Mouse (Mus musculus): Measurements from ENCODE around the gene Klhl7. TPM values are rescaled to one million over a fixed set of nuclear protein-coding genes. Genes with fewer than 3 reads are reported as not detected.

Gene Klhl7
- polyA plus RNA-seq, 1 experiment from 2014 or later, result 53.2 TPM

- H3K9ac ChIP-seq (ENCODE audit: low read depth, low read length), result no peak overlapping the region
- H3K27ac ChIP-seq (replicated peaks; ENCODE audit: low read depth, low read length), result no peak overlapping the region
- WGBS, result 66% methylated on average over 1 of the region's 1 CpGs
- DNase-seq (ENCODE audit: low spot score) (no peak), ATAC-seq (ENCODE audit: low read depth) (no peak)
- no peaks in the 10 kb centered on the region for H3K9me3 ChIP-seq (ENCODE audit: control insufficient read depth, low read length)
- H3K27me3 ChIP-seq (replicated peaks; ENCODE audit: control insufficient read depth, insufficient read depth, low read length), result no peaks in the 10 kb centered on the region
- H3K36me3 ChIP-seq (ENCODE audit: control insufficient read depth, insufficient read depth, low read length), result 0 out of 2 replicates have a peak, but pooled peaks cover 9% of the 10 kb centered on the region
- H3K4me2 ChIP-seq (ENCODE audit: low read depth, low read length), result no peak overlapping the region
- H3K4me3 ChIP-seq (ENCODE audit: low read depth, low read length), result no peak overlapping the region
- H3K4me1 ChIP-seq (ENCODE audit: control insufficient read depth, insufficient read depth, low read length), result no peaks in the 10 kb centered on the region
These were observed 25.7 kb downstream of the Klhl7 start for GRCm38 (mm10) chr5:24125910-24126636.

- Histone ChIP-seq H3K9ac (ENCODE audit: low read depth, low read length) (no peak overlapping the region), H3K4me3 (ENCODE audit: low read depth, low read length) (no peak overlapping the region), H3K4me2 (ENCODE audit: low read depth, low read length) (no peak overlapping the region), H3K27me3 (replicated peaks; ENCODE audit: control insufficient read depth, insufficient read depth, low read length) (no peaks in the 10 kb centered on the region), H3K36me3 (ENCODE audit: control insufficient read depth, insufficient read depth, low read length) (0 out of 2 replicates have a peak, but pooled peaks cover 9% of the 10 kb centered on the region), H3K4me1 (ENCODE audit: control insufficient read depth, insufficient read depth, low read length) (no peaks in the 10 kb centered on the region), H3K27ac (replicated peaks; ENCODE audit: low read depth, low read length) (no peak overlapping the region), H3K9me3 (ENCODE audit: control insufficient read depth, low read length) (no peaks in the 10 kb centered on the region)
- 76% methylated on average over 4 of the region's 4 CpGs for WGBS
- DNase-seq (ENCODE audit: low spot score), result no peak
- no peak for ATAC-seq (ENCODE audit: low read depth)
These were observed 26.6 kb downstream of the Klhl7 start for GRCm38 (mm10) chr5:24126967-24127366.

- no peak overlapping the region for H3K27ac ChIP-seq (replicated peaks; ENCODE audit: low read depth, low read length)
- 93% methylated on average over 5 of the region's 5 CpGs for WGBS
- H3K27me3 ChIP-seq (replicated peaks; ENCODE audit: control insufficient read depth, insufficient read depth, low read length), result no peaks in the 10 kb centered on the region
- DNase-seq (ENCODE audit: low spot score) (no peak), ATAC-seq (ENCODE audit: low read depth) (no peak)
- no peaks in the 10 kb centered on the region for H3K9me3 ChIP-seq (ENCODE audit: control insufficient read depth, low read length)
- no peaks in the 10 kb centered on the region for H3K4me1 ChIP-seq (ENCODE audit: control insufficient read depth, insufficient read depth, low read length)
- H3K4me2 ChIP-seq (ENCODE audit: low read depth, low read length), result no peak overlapping the region
- H3K9ac ChIP-seq (ENCODE audit: low read depth, low read length), result no peak overlapping the region
- H3K36me3 ChIP-seq (ENCODE audit: control insufficient read depth, insufficient read depth, low read length), result peaks cover 73% of the 10 kb centered on the region
- H3K4me3 ChIP-seq (ENCODE audit: low read depth, low read length), result no peak overlapping the region
These were observed 46.6 kb downstream of the Klhl7 start for GRCm38 (mm10) chr5:24146964-24147363.

- Histone ChIP-seq H3K36me3 (ENCODE audit: control insufficient read depth, insufficient read depth, low read length) (peaks cover 50% of the 10 kb centered on the region), H3K9me3 (ENCODE audit: control insufficient read depth, low read length) (no peaks in the 10 kb centered on the region), H3K4me3 (ENCODE audit: low read depth, low read length) (no peak overlapping the region), H3K27me3 (replicated peaks; ENCODE audit: control insufficient read depth, insufficient read depth, low read length) (no peaks in the 10 kb centered on the region), H3K4me2 (ENCODE audit: low read depth, low read length) (no peak overlapping the region), H3K27ac (replicated peaks; ENCODE audit: low read depth, low read length) (no peak overlapping the region), H3K9ac (ENCODE audit: low read depth, low read length) (no peak overlapping the region), H3K4me1 (ENCODE audit: control insufficient read depth, insufficient read depth, low read length) (no peaks in the 10 kb centered on the region)
- ATAC-seq (ENCODE audit: low read depth) (no peak), DNase-seq (ENCODE audit: low spot score) (no peak)
These were observed 51.8 kb downstream of the Klhl7 start for GRCm38 (mm10) chr5:24152199-24152598.

GRCm38 (mm10) chr5:24156774-24157173, 56.4 kb downstream of the Klhl7 start:
- H3K9ac ChIP-seq (ENCODE audit: low read depth, low read length), result no peak overlapping the region
- H3K27ac ChIP-seq (replicated peaks; ENCODE audit: low read depth, low read length), result no peak overlapping the region
- WGBS, result 91% methylated on average over 6 of the region's 6 CpGs
- no peaks in the 10 kb centered on the region for H3K27me3 ChIP-seq (replicated peaks; ENCODE audit: control insufficient read depth, insufficient read depth, low read length)
- H3K4me1 ChIP-seq (ENCODE audit: control insufficient read depth, insufficient read depth, low read length), result no peaks in the 10 kb centered on the region
- H3K4me2 ChIP-seq (ENCODE audit: low read depth, low read length), result no peak overlapping the region
- H3K4me3 ChIP-seq (ENCODE audit: low read depth, low read length), result no peak overlapping the region
- ATAC-seq (ENCODE audit: low read depth) (no peak), DNase-seq (ENCODE audit: low spot score) (no peak)
- no peaks in the 10 kb centered on the region for H3K9me3 ChIP-seq (ENCODE audit: control insufficient read depth, low read length)
- peaks cover 45% of the 10 kb centered on the region; the same call in 1 of the 2 replicates for H3K36me3 ChIP-seq (ENCODE audit: control insufficient read depth, insufficient read depth, low read length)

GRCm38 (mm10) chr5:24164789-24165445, 64.5 kb downstream of the Klhl7 start, which contains the start of gene Nupl2:
Nupl2 (plus strand) TSS chr5:24164963.
- Histone ChIP-seq H3K4me3 (ENCODE audit: low read depth, low read length) (peak within 1 kb of the TSS; percentile 92), H3K27ac (replicated peaks; ENCODE audit: low read depth, low read length) (peak within 1 kb of the TSS; percentile 78), H3K9ac (ENCODE audit: low read depth, low read length) (peak within 1 kb of the TSS; percentile 94), H3K36me3 (ENCODE audit: control insufficient read depth, insufficient read depth, low read length) (peaks cover 24% of the 10 kb centered on the region), H3K9me3 (ENCODE audit: control insufficient read depth, low read length) (no peaks in the 10 kb centered on the region), H3K27me3 (replicated peaks; ENCODE audit: control insufficient read depth, insufficient read depth, low read length) (no peaks in the 10 kb centered on the region), H3K4me1 (ENCODE audit: control insufficient read depth, insufficient read depth, low read length) (no peaks in the 10 kb centered on the region), H3K4me2 (ENCODE audit: low read depth, low read length) (peak within 1 kb of the TSS; percentile 75)
- ATAC-seq (ENCODE audit: low read depth) (peak; percentile 97), DNase-seq (ENCODE audit: low spot score) (peak; percentile 97)
- under 1% methylated on average over 43 of the region's 52 CpGs for WGBS

GRCm38 (mm10) chr5:24167263-24167662, 66.9 kb downstream of the Klhl7 start:
- ATAC-seq (ENCODE audit: low read depth) (no peak), DNase-seq (ENCODE audit: low spot score) (peak; percentile 4)
- H3K4me3 ChIP-seq (ENCODE audit: low read depth, low read length), result no peak overlapping the region
- H3K27me3 ChIP-seq (replicated peaks; ENCODE audit: control insufficient read depth, insufficient read depth, low read length), result no peaks in the 10 kb centered on the region
- no peaks in the 10 kb centered on the region for H3K4me1 ChIP-seq (ENCODE audit: control insufficient read depth, insufficient read depth, low read length)
- H3K9me3 ChIP-seq (ENCODE audit: control insufficient read depth, low read length), result no peaks in the 10 kb centered on the region
- no peak overlapping the region for H3K4me2 ChIP-seq (ENCODE audit: low read depth, low read length)
- H3K27ac ChIP-seq (replicated peaks; ENCODE audit: low read depth, low read length), result no peak overlapping the region
- WGBS, result 47% methylated on average over 5 of the region's 5 CpGs
- no peak overlapping the region for H3K9ac ChIP-seq (ENCODE audit: low read depth, low read length)
- peaks cover 39% of the 10 kb centered on the region for H3K36me3 ChIP-seq (ENCODE audit: control insufficient read depth, insufficient read depth, low read length)

GRCm38 (mm10) chr5:24169881-24170280, 69.5 kb downstream of the Klhl7 start:
- ATAC-seq (ENCODE audit: low read depth) (no peak), DNase-seq (ENCODE audit: low spot score) (no peak)
- Histone ChIP-seq H3K9ac (ENCODE audit: low read depth, low read length) (no peak overlapping the region), H3K36me3 (ENCODE audit: control insufficient read depth, insufficient read depth, low read length) (peaks cover 45% of the 10 kb centered on the region), H3K9me3 (ENCODE audit: control insufficient read depth, low read length) (no peaks in the 10 kb centered on the region), H3K27me3 (replicated peaks; ENCODE audit: control insufficient read depth, insufficient read depth, low read length) (no peaks in the 10 kb centered on the region), H3K4me1 (ENCODE audit: control insufficient read depth, insufficient read depth, low read length) (no peaks in the 10 kb centered on the region), H3K4me3 (ENCODE audit: low read depth, low read length) (no peak overlapping the region), H3K4me2 (ENCODE audit: low read depth, low read length) (no peak overlapping the region), H3K27ac (replicated peaks; ENCODE audit: low read depth, low read length) (no peak overlapping the region)
- 91% methylated on average over 6 of the region's 6 CpGs for WGBS

GRCm38 (mm10) chr5:24172092-24172491, 71.7 kb downstream of the Klhl7 start:
- Histone ChIP-seq H3K4me2 (ENCODE audit: low read depth, low read length) (no peak overlapping the region), H3K27ac (replicated peaks; ENCODE audit: low read depth, low read length) (no peak overlapping the region), H3K9ac (ENCODE audit: low read depth, low read length) (no peak overlapping the region), H3K4me3 (ENCODE audit: low read depth, low read length) (no peak overlapping the region), H3K4me1 (ENCODE audit: control insufficient read depth, insufficient read depth, low read length) (no peaks in the 10 kb centered on the region), H3K27me3 (replicated peaks; ENCODE audit: control insufficient read depth, insufficient read depth, low read length) (no peaks in the 10 kb centered on the region), H3K36me3 (ENCODE audit: control insufficient read depth, insufficient read depth, low read length) (peaks cover 50% of the 10 kb centered on the region), H3K9me3 (ENCODE audit: control insufficient read depth, low read length) (no peaks in the 10 kb centered on the region)
- no peak for DNase-seq (ENCODE audit: low spot score)
- no peak for ATAC-seq (ENCODE audit: low read depth)

Measured in embryonic facial prominence, embryonic 14.5 days (tissue).